Mouse (Mus musculus) natural killer cell, adult 2 months (primary cell): ENCODE results near the gene Ccdc15.

Source experiments
- DNase-seq, 2 experiments: peaks; one replicate each; pipeline ENCODE4 v3.0.0; 2022; ENCODE audit warnings: low spot score in 2 of 2

The Ccdc15 gene

DNA sequence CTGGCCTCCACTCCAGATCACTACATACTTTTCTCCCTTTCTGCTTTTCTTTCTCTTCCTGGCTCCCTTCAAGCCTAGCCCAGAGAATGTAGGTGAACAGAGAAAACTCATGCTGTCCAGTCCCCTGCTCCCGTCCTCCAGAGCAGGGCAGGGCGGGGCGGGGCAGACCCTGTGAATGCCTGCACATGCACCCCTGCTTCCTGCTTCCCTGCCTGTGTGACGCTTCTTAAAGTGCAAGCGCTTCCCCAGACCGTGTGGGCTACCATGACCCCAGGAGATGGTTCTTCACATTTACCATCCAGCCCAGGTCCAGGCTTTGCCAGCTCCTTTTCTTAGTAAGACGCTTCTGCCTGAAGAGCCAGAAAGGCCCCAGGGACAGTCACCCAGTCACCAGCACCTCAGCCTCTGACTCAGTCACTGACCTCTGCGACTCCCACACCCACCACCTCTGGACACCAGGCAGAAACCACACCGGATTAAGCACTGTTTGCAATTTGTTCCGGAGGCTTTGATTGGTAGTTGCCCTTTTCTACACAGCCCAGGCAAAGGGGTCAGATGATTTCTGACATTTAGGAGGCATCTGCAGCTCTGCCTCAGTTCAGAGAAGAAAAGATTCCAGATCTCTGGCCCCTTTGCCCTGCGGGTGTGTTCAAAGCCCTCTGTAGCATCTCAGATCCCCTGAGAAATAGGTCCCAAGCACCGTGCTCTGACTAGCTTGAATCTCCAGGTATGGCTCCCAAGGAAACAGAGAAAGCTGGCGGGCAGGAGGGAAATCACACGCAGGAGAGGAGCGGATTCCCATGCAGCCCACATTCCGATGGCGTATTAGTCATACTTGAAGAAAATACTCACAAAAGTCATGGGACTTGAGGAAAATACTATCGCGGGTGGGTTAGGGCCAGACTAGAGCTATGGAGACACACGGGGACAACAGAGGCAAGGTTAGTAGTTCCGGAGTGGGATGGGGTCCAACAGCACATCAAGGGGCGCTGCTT lies 115.7 kb downstream of the Ccdc15 start:
- DNase-seq: peak in 1 of 2 experiments; percentile 50

DNA sequence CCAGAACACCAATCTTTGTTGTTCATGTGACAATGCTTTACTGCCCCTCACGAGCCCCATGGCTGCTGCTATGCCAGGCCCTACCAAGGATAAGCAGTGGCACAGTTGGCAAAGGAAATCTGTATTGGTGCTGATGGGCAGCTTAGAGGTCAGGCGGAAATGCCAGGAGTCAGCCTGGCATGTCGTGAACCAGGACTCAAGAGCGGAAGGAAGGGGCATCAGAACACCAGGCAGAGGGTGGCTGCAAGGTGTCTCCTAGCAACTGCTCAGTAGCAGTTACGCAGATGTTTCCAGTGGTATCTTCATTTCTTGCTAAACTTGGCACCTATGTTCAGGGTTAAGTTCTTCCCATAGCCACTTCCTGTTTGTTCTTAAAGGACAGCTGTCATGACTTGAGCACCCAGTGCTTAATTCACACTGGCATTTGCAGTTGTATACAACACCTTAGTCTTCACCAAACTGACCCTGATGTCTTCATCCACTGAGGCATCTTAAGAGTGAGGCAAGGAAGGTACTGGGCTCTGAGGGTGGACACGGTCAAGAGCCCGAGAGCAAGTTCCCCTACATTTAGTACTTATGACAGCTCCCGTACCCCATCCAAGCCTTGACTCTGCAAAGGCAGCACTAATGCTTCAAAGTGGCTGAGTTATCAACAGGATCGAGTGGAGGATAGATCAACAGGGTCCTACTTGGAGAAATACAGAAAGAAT lies 117.6 kb downstream of the Ccdc15 start:
- DNase-seq: peak; percentile 36 to 61

DNA sequence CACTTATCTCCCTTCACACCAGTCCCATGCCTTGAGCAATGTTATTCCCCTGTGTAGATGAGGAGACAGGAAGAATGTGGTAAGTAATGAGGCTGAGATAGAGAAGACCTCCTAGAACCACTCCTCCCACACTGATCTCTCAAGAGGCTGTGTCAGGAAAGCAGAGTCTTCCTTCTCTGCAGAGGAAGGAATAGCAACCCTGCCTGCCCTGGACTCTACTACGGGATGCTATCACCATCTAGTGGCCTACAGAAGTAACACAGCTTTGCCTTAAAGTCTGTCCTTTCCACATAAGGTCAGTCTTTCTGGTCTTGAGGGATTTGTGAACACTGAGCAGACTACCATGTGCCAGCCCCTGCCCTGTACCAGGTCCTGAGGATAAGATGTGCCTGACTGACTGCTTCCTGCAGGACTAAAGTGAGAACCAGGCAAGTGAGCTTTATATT lies 118.3 kb downstream of the Ccdc15 start:
- DNase-seq: peak; percentile 51 to 54
